Mouse (Mus musculus) stomach, embryonic 16.5 days (tissue): ENCODE results near the gene Zc3h7b. TPM values are rescaled to one million over a fixed set of nuclear protein-coding genes. Genes with fewer than 3 reads are reported as not detected.

Experiments used
- ATAC-seq: fragments of 200-750 bp; cut with Nextera tagmentation; 2 replicates; pipeline ENCODE4 v1.8.0; 2017; ENCODE audit warnings: moderate number of reproducible peaks, moderate TSS enrichment; ENCODE audit not compliant: insufficient read depth, low FRiP score
- H3K27ac ChIP-seq: fragments of 300-500 bp; sonication (generic); 2 replicates; pipeline ENCODE4 v1.5.1; 2014; ENCODE audit warnings: low read length
- H3K27me3 ChIP-seq: fragments of 300-500 bp; sonication (generic); 2 replicates; pipeline ENCODE4 v1.6.1; 2014; ENCODE audit warnings: low read length, control low read depth, mixed read lengths; ENCODE audit not compliant: control insufficient read depth, insufficient read depth
- H3K36me3 ChIP-seq: fragments of 300-500 bp; sonication (generic); 2 replicates; pipeline ENCODE4 v1.6.1; 2014; ENCODE audit warnings: low read length; ENCODE audit not compliant: control insufficient read depth, insufficient read depth
- H3K4me1 ChIP-seq: fragments of 300-500 bp; sonication (generic); 2 replicates; pipeline ENCODE4 v1.6.1; 2014; ENCODE audit warnings: low read length, control low read depth, mixed read lengths; ENCODE audit not compliant: control insufficient read depth, insufficient read depth
- H3K4me2 ChIP-seq: fragments of 300-500 bp; sonication (generic); 2 replicates; pipeline ENCODE4 v1.6.1; 2014; ENCODE audit warnings: low read depth, low read length, mixed read lengths
- H3K4me3 ChIP-seq: fragments of 300-500 bp; sonication (generic); replicated peaks from 2 replicates; pipeline ENCODE4 v1.5.1; 2014; ENCODE audit warnings: mild to moderate bottlenecking, low read length
- H3K9ac ChIP-seq: fragments of 300-500 bp; sonication (generic); 2 replicates; pipeline ENCODE4 v1.6.1; 2014; ENCODE audit warnings: low read length
- H3K9me3 ChIP-seq: fragments of 300-500 bp; sonication (generic); replicated peaks from 2 replicates; pipeline ENCODE4 v1.6.1; 2016; ENCODE audit warnings: low read length, control low read depth; ENCODE audit not compliant: control insufficient read depth
- WGBS: fragments of 180-500 bp; shearing (Covaris S2); extraction: QIAGEN DNeasy Blood & Tissue Kit; methylation state at CpG from one replicate; pipeline ENCODE4 v1.1.7; 2014; 5-methylcytosine and 5-hydroxymethylcytosine counted together
- polyA plus RNA-seq: library from polyadenylated mRNA; unstranded; fragments of >200 nt; fragmentation: Nextera tagmentation; extraction: Ambion mirVana; gene quantifications from 2 replicates; pipeline ENCODE4 v1.2.1, GENCODE M21; 2015

Zc3h7b gene
- polyA plus RNA-seq, 1 experiment from 2014 or later: 23.9 TPM

- H3K36me3 ChIP-seq: no peaks in the 10 kb centered on the region; the same call in 1 of the 2 replicates
- peak overlapping the region; percentile 49; the same call in 1 of the 2 replicates for H3K9ac ChIP-seq
- H3K27me3 ChIP-seq: no peaks in the 10 kb centered on the region
- H3K4me2 ChIP-seq: 0 out of 2 replicates have a peak overlapping the region, but pooled peaks have one; percentile 7
- H3K9me3 ChIP-seq: no peaks in the 10 kb centered on the region
- H3K4me3 ChIP-seq: no peak overlapping the region
- H3K27ac ChIP-seq: no peak overlapping the region
- peaks cover 8% of the 10 kb centered on the region for H3K4me1 ChIP-seq
- 14% methylated on average over 24 of the region's 24 CpGs for whole genome bisulfite sequencing
- ATAC-seq: peak; percentile 91
These were observed 86.4 kb downstream of the Zc3h7b start for GRCm38 (mm10) chr15:81831136-81831825.

DNA sequence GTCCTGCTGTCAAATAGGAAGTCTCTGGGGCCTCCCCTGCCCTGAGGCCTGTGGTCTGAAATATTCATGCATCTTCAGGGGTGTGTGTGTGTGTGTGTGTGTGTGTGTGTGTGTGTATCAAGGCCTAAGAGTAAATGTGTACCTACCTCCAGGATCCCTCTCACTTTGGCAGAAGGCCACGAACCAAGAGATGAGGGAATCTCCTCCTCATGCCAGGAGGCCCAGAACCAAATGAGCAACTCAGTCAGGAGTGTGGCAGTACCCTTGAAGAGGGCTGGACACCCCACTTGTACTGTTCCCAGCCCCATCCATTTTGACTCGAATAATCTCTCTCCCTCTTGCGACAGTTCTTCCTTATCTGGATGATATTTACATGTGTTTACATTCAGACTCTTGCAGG is 87.4 kb downstream of the Zc3h7b start:
- WGBS: 48% methylated on average over 3 of the region's 3 CpGs
- H3K9ac ChIP-seq: no peak overlapping the region
- no peak overlapping the region for H3K4me3 ChIP-seq
- no peak overlapping the region; the same call in 1 of the 2 replicates for H3K27ac ChIP-seq
- no peaks in the 10 kb centered on the region; the same call in 1 of the 2 replicates for H3K36me3 ChIP-seq
- no peaks in the 10 kb centered on the region for H3K9me3 ChIP-seq
- peaks cover 13% of the 10 kb centered on the region for H3K4me1 ChIP-seq
- no peak overlapping the region for H3K4me2 ChIP-seq
- H3K27me3 ChIP-seq: no peaks in the 10 kb centered on the region
- no peak for ATAC-seq

DNA sequence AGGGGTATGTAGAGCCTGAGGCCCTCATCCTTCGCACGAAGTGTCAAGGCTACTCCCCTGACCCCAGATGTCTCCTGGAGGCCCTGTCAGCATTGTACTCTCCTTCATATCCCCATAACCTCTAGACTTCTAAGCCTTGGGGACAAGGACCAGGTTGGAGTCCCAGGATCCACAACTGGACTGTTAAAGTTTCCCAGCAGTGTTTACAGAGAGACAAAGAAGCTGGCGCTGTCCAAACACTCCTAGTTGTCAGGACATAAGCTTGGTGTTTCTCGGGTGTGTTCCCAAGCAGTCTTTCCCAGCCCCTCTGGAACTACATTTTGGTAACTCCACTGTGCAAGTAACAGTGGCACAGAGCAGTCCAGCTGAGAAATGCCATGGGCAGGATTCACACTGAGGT is 88.6 kb downstream of the Zc3h7b start:
- 66% methylated on average over 4 of the region's 4 CpGs for WGBS
- no peaks in the 10 kb centered on the region for H3K9me3 ChIP-seq
- H3K27me3 ChIP-seq: no peaks in the 10 kb centered on the region
- H3K27ac ChIP-seq: no peak overlapping the region
- no peak overlapping the region for H3K9ac ChIP-seq
- H3K4me2 ChIP-seq: no peak overlapping the region
- H3K36me3 ChIP-seq: no peaks in the 10 kb centered on the region
- no peak for ATAC-seq
- H3K4me3 ChIP-seq: no peak overlapping the region
- peaks cover 13% of the 10 kb centered on the region for H3K4me1 ChIP-seq

GRCm38 (mm10) chr15:81834171-81834841 is 89.4 kb downstream of the Zc3h7b start:
- peaks cover 13% of the 10 kb centered on the region for H3K4me1 ChIP-seq
- no peak overlapping the region for H3K9ac ChIP-seq
- no peaks in the 10 kb centered on the region for H3K27me3 ChIP-seq
- no peak overlapping the region for H3K27ac ChIP-seq
- 67% methylated on average over 3 of the region's 3 CpGs for WGBS
- H3K9me3 ChIP-seq: no peaks in the 10 kb centered on the region
- no peaks in the 10 kb centered on the region for H3K36me3 ChIP-seq
- ATAC-seq: no peak
- H3K4me3 ChIP-seq: no peak overlapping the region
- no peak overlapping the region for H3K4me2 ChIP-seq

GRCm38 (mm10) chr15:81835007-81835880 is 90.4 kb downstream of the Zc3h7b start:
- Histone ChIP-seq H3K27me3 (no peaks in the 10 kb centered on the region), H3K4me3 (no peak overlapping the region), H3K9me3 (no peaks in the 10 kb centered on the region), H3K27ac (no peak overlapping the region), H3K4me2 (no peak overlapping the region), H3K9ac (peak overlapping the region; percentile 68), H3K4me1 (peaks cover 13% of the 10 kb centered on the region), H3K36me3 (no peaks in the 10 kb centered on the region)
- WGBS: 62% methylated on average over 10 of the region's 10 CpGs
- no peak for ATAC-seq

- Histone ChIP-seq H3K9me3 (no peaks in the 10 kb centered on the region), H3K27ac (peak overlapping the region; percentile 41)
These were observed 91.4 kb downstream of the Zc3h7b start for GRCm38 (mm10) chr15:81836124-81836821.

DNA sequence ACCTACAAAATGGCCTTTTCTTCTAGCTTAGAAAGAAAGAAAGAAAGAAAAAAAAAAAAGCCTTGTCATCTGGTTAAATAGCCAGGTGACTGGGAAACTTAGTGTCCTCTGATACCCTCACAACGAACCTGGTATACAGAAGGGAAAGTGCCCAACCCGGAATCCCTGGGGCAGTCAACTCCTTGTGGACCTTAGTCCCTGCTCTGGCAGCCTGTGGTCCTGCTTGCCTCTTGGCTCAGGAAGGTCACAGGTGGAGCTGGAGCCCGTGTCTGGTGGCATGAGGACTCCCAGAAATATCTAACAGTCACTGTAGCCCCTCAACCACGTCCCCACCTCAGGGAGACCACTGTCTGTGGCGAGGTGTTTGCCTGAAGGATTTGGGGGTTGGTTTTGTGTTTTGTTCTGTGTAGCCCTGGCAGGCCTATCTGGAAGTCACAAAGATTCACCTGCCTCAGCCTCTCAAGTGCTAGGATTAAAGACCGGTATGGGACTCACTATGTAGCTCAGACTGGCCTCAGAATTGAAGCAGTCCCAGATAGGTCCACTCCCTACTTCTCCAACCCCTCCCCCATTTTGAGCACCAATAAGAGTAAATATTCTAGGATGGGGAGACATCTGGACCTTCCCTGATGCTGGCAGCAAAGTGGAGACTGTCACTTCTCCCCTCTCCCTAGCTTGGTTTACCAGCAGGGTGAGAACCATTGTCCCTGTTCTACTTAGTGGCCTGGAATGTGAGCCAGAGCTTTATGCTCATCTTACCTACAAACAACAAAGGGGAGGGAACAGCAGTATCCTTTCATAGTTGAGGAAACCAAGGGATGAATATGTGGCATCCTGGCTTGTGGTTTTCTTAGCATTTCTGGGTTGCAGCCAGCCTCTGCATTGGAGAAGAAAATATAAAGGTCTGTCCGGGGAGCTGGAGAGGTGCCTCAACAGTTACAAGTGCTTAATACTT is 92.4 kb downstream of the Zc3h7b start:
- ATAC-seq: no peak
- no peaks in the 10 kb centered on the region for H3K36me3 ChIP-seq
- 0 out of 2 replicates have a peak overlapping the region, but pooled peaks have one; percentile 68 for H3K9ac ChIP-seq
- no peaks in the 10 kb centered on the region for H3K9me3 ChIP-seq
- H3K4me3 ChIP-seq: no peak overlapping the region
- H3K4me2 ChIP-seq: peak overlapping the region; percentile 73; the same call in 1 of the 2 replicates
- H3K27me3 ChIP-seq: no peaks in the 10 kb centered on the region
- H3K27ac ChIP-seq: no peak overlapping the region; the same call in 1 of the 2 replicates
- peaks cover 13% of the 10 kb centered on the region for H3K4me1 ChIP-seq
- WGBS: 56% methylated on average over 7 of the region's 7 CpGs

More at GRCm38 (mm10) chr15:81836124-81836821, 91.4 kb downstream of the Zc3h7b start:
- no peaks in the 10 kb centered on the region for H3K27me3 ChIP-seq
- peak; percentile 82 for ATAC-seq
- WGBS: 2% methylated on average over 32 of the region's 33 CpGs
- peak overlapping the region; percentile 43 for H3K4me3 ChIP-seq
- no peaks in the 10 kb centered on the region for H3K36me3 ChIP-seq
- peak overlapping the region; percentile 73 for H3K4me2 ChIP-seq
- peaks cover 13% of the 10 kb centered on the region for H3K4me1 ChIP-seq
- peak overlapping the region; percentile 68 for H3K9ac ChIP-seq
